Mouse (Mus musculus) neural tube, embryonic 15.5 days (tissue): Measurements from ENCODE around the gene Htr2a. TPM values are rescaled to one million over a fixed set of nuclear protein-coding genes. Genes with fewer than 3 reads are reported as not detected.
A peak's percentile ranks its signal among the peaks of the same experiment; 100 is the strongest.

Experiments
- ATAC-seq: fragments of 200-750 bp; cut with Nextera tagmentation; 2 replicates; pipeline ENCODE4 v1.8.0; 2017; ENCODE audit warnings: mild to moderate bottlenecking, moderate TSS enrichment, moderate library complexity; ENCODE audit not compliant: low FRiP score
- H3K27ac ChIP-seq: fragments of 300-500 bp; sonication (generic); replicated peaks from 2 replicates; pipeline ENCODE4 v1.5.1; 2015; ENCODE audit warnings: mild to moderate bottlenecking, inconsistent platforms
- H3K27me3 ChIP-seq: fragments of 300-500 bp; sonication (generic); replicated peaks from 2 replicates; pipeline ENCODE4 v1.6.1; 2015; ENCODE audit warnings: inconsistent platforms
- H3K36me3 ChIP-seq: fragments of 300-500 bp; sonication (generic); 2 replicates; pipeline ENCODE4 v1.6.1; 2015; ENCODE audit warnings: inconsistent platforms
- H3K4me1 ChIP-seq: fragments of 300-500 bp; sonication (generic); 2 replicates; pipeline ENCODE4 v1.6.1; 2015; ENCODE audit warnings: inconsistent platforms
- H3K4me2 ChIP-seq: fragments of 300-500 bp; sonication (generic); 2 replicates; pipeline ENCODE4 v1.6.1; 2015; ENCODE audit warnings: inconsistent platforms, mild to moderate bottlenecking, moderate library complexity
- H3K4me3 ChIP-seq: fragments of 300-500 bp; sonication (generic); replicated peaks from 2 replicates; pipeline ENCODE4 v1.5.1; 2015; ENCODE audit warnings: mild to moderate bottlenecking, inconsistent platforms
- H3K9ac ChIP-seq: fragments of 300-500 bp; sonication (generic); replicated peaks from 2 replicates; pipeline ENCODE4 v1.6.1; 2015; ENCODE audit warnings: mild to moderate bottlenecking, inconsistent platforms
- H3K9me3 ChIP-seq: fragments of 300-500 bp; sonication (generic); replicated peaks from 2 replicates; pipeline ENCODE4 v1.6.1; 2016; ENCODE audit warnings: inconsistent platforms
- WGBS: fragments of 180-500 bp; shearing (Covaris S2); methylation state at CpG from one replicate; pipeline ENCODE4 v1.1.7; 2015; ENCODE audit warnings: mixed read lengths; 5-methylcytosine and 5-hydroxymethylcytosine counted together
- polyA plus RNA-seq: library from polyadenylated mRNA; unstranded; fragments of >200 nt; fragmentation: Nextera tagmentation; extraction: Ambion mirVana; gene quantifications from 2 replicates; pipeline ENCODE4 v1.2.1, GENCODE M21; 2015

Htr2a gene
- polyA plus RNA-seq, 1 experiment from 2014 or later, result 4.4 TPM

GRCm38 (mm10) chr14:74703930-74704329 is 63.3 kb downstream of the Htr2a start:
- no peak for ATAC-seq
- no peak overlapping the region for H3K4me2 ChIP-seq
- H3K4me3 ChIP-seq, result no peak overlapping the region
- no peaks in the 10 kb centered on the region for H3K27me3 ChIP-seq
- no peaks in the 10 kb centered on the region for H3K4me1 ChIP-seq
- no peaks in the 10 kb centered on the region for H3K9me3 ChIP-seq
- 53% methylated on average over 6 of the region's 6 CpGs for WGBS
- H3K9ac ChIP-seq, result no peak overlapping the region
- H3K36me3 ChIP-seq, result no peaks in the 10 kb centered on the region
- no peak overlapping the region for H3K27ac ChIP-seq

- Histone ChIP-seq H3K9me3 (no peaks in the 10 kb centered on the region), H3K36me3 (no peaks in the 10 kb centered on the region), H3K9ac (no peak overlapping the region), H3K4me2 (no peak overlapping the region), H3K4me1 (no peaks in the 10 kb centered on the region), H3K27ac (no peak overlapping the region), H3K4me3 (no peak overlapping the region), H3K27me3 (no peaks in the 10 kb centered on the region)
- ATAC-seq, result no peak
- WGBS, result 20% methylated on average over 3 of the region's 3 CpGs
Observed at GRCm38 (mm10) chr14:74709054-74709453, 68.4 kb downstream of the Htr2a start.

- H3K4me1 ChIP-seq, result no peaks in the 10 kb centered on the region
- 80% methylated on average over 3 of the region's 3 CpGs for WGBS
- H3K9ac ChIP-seq, result no peak overlapping the region
- H3K4me3 ChIP-seq, result no peak overlapping the region
- H3K27ac ChIP-seq, result no peak overlapping the region
- H3K27me3 ChIP-seq, result no peaks in the 10 kb centered on the region
- H3K4me2 ChIP-seq, result no peak overlapping the region
- no peaks in the 10 kb centered on the region for H3K36me3 ChIP-seq
- no peak for ATAC-seq
- H3K9me3 ChIP-seq, result no peaks in the 10 kb centered on the region
Observed at GRCm38 (mm10) chr14:74723541-74723940, 82.9 kb downstream of the Htr2a start.

GRCm38 (mm10) chr14:74731221-74732078 is 90.8 kb downstream of the Htr2a start:
- H3K9me3 ChIP-seq, result no peaks in the 10 kb centered on the region
- peak overlapping the region; percentile 86 for H3K4me3 ChIP-seq
- peak overlapping the region; percentile 70 for H3K4me2 ChIP-seq
- H3K27ac ChIP-seq, result peak overlapping the region; percentile 11; the same call in 1 of the 2 replicates
- 26% methylated on average over 9 of the region's 9 CpGs for WGBS
- H3K4me1 ChIP-seq, result peaks cover 9% of the 10 kb centered on the region
- H3K9ac ChIP-seq, result peak overlapping the region; percentile 83
- no peak for ATAC-seq
- no peaks in the 10 kb centered on the region for H3K36me3 ChIP-seq
- H3K27me3 ChIP-seq, result no peaks in the 10 kb centered on the region

GRCm38 (mm10) chr14:74732079-74732783 is 91.6 kb downstream of the Htr2a start, which contains the start of gene Esd:
TSS of gene Esd (plus strand) at chr14:74732297.
- peak; percentile 98 for ATAC-seq
- no peaks in the 10 kb centered on the region for H3K27me3 ChIP-seq
- H3K36me3 ChIP-seq, result peaks cover 6% of the 10 kb centered on the region; the same call in 1 of the 2 replicates
- peak within 1 kb of the TSS; percentile 70 for H3K4me2 ChIP-seq
- H3K4me3 ChIP-seq, result peak within 1 kb of the TSS; percentile 86
- H3K4me1 ChIP-seq, result peaks cover 9% of the 10 kb centered on the region
- H3K9ac ChIP-seq, result peak within 1 kb of the TSS; percentile 83
- peak within 1 kb of the TSS; percentile 58 for H3K27ac ChIP-seq
- H3K9me3 ChIP-seq, result no peaks in the 10 kb centered on the region
- WGBS, result under 1% methylated on average over 50 of the region's 53 CpGs

GRCm38 (mm10) chr14:74733397-74733796 is 92.8 kb downstream of the Htr2a start:
- H3K4me3 ChIP-seq, result 0 out of 2 replicates have a peak overlapping the region, but pooled peaks have one; percentile 86
- no peaks in the 10 kb centered on the region for H3K9me3 ChIP-seq
- H3K27ac ChIP-seq, result no peak overlapping the region
- no peaks in the 10 kb centered on the region for H3K27me3 ChIP-seq
- H3K4me2 ChIP-seq, result peak overlapping the region; percentile 70
- 53% methylated on average over 2 of the region's 2 CpGs for WGBS
- no peak for ATAC-seq
- peaks cover 9% of the 10 kb centered on the region for H3K4me1 ChIP-seq
- peaks cover 7% of the 10 kb centered on the region for H3K36me3 ChIP-seq
- H3K9ac ChIP-seq, result no peak overlapping the region

GRCm38 (mm10) chr14:74735471-74735870 is 94.8 kb downstream of the Htr2a start:
- no peak for ATAC-seq
- Histone ChIP-seq H3K27me3 (no peaks in the 10 kb centered on the region), H3K4me2 (no peak overlapping the region), H3K9ac (no peak overlapping the region), H3K36me3 (peaks cover 24% of the 10 kb centered on the region), H3K4me3 (no peak overlapping the region), H3K9me3 (no peaks in the 10 kb centered on the region), H3K27ac (no peak overlapping the region), H3K4me1 (peaks cover 9% of the 10 kb centered on the region)
- 91% methylated on average over 6 of the region's 6 CpGs for WGBS

- no peak for ATAC-seq
- Histone ChIP-seq H3K4me1 (peaks cover 9% of the 10 kb centered on the region), H3K4me2 (no peak overlapping the region), H3K36me3 (peaks cover 37% of the 10 kb centered on the region), H3K9ac (no peak overlapping the region), H3K4me3 (no peak overlapping the region), H3K27me3 (no peaks in the 10 kb centered on the region), H3K27ac (no peak overlapping the region), H3K9me3 (no peaks in the 10 kb centered on the region)
- WGBS, result 97% methylated on average over 6 of the region's 6 CpGs
Observed at GRCm38 (mm10) chr14:74736850-74737249, 96.2 kb downstream of the Htr2a start.

Other genes starting within 250 kb of the Htr2a start
- 225 and 226 TPM in 2 replicates for gene Esd, start 91.5 kb downstream of the Htr2a start, polyA plus RNA-seq